Mouse (Mus musculus): Measurements from ENCODE around the gene Cfap100. TPM values are rescaled to one million over a fixed set of nuclear protein-coding genes. Genes with fewer than 3 reads are reported as not detected.

Cfap100 gene
- polyA plus RNA-seq (2014; fragmentation: Illumina TruSeq; extraction: RNeasy Lipid Tissue Mini Kit (QIAGEN cat#74804); ENCODE audit: low read depth, low replicate concordance): not detected

GRCm38 (mm10) chr6:90428380-90428974 is at the start of gene Cfap100:
Cfap100 (minus strand) TSS chr6:90428797.

GRCm38 (mm10) chr6:90462181-90462706 is 33.6 kb upstream of the Cfap100 start, which contains the start of gene Klf15:
Klf15 (plus strand) TSS chr6:90462576.

GRCm38 (mm10) chr6:90368976-90369724 is 59.4 kb downstream of the Cfap100 start, which contains the start of gene Zxdc:
Zxdc (plus strand) TSS chr6:90369492.

Other genes starting within 250 kb of the Cfap100 start
- gene V1ra8, start 226.0 kb downstream of the Cfap100 start, polyA plus RNA-seq (2014; fragmentation: Illumina TruSeq; extraction: RNeasy Lipid Tissue Mini Kit (QIAGEN cat#74804); ENCODE audit: low read depth, low replicate concordance): not detected
- not detected for gene Vmn1r53, start 204.4 kb downstream of the Cfap100 start, polyA plus RNA-seq (2014; fragmentation: Illumina TruSeq; extraction: RNeasy Lipid Tissue Mini Kit (QIAGEN cat#74804); ENCODE audit: low read depth, low replicate concordance)
- not detected for gene Vmn1r54, start 182.5 kb downstream of the Cfap100 start, polyA plus RNA-seq (2014; fragmentation: Illumina TruSeq; extraction: RNeasy Lipid Tissue Mini Kit (QIAGEN cat#74804); ENCODE audit: low read depth, low replicate concordance)
- not detected for gene BC048671, start 127.6 kb downstream of the Cfap100 start, polyA plus RNA-seq (2014; fragmentation: Illumina TruSeq; extraction: RNeasy Lipid Tissue Mini Kit (QIAGEN cat#74804); ENCODE audit: low read depth, low replicate concordance)
- gene Chst13, start 103.6 kb downstream of the Cfap100 start, polyA plus RNA-seq (2014; fragmentation: Illumina TruSeq; extraction: RNeasy Lipid Tissue Mini Kit (QIAGEN cat#74804); ENCODE audit: low read depth, low replicate concordance): not detected
- gene Uroc1, start 95.5 kb downstream of the Cfap100 start, polyA plus RNA-seq (2014; fragmentation: Illumina TruSeq; extraction: RNeasy Lipid Tissue Mini Kit (QIAGEN cat#74804); ENCODE audit: low read depth, low replicate concordance): not detected
- 14.3 TPM for gene Zxdc, start 59.3 kb downstream of the Cfap100 start, polyA plus RNA-seq (2014; fragmentation: Illumina TruSeq; extraction: RNeasy Lipid Tissue Mini Kit (QIAGEN cat#74804); ENCODE audit: low read depth, low replicate concordance)
- 7.6 TPM for gene Klf15, start 33.8 kb upstream of the Cfap100 start, polyA plus RNA-seq (2014; fragmentation: Illumina TruSeq; extraction: RNeasy Lipid Tissue Mini Kit (QIAGEN cat#74804); ENCODE audit: low read depth, low replicate concordance)
- 23.0 TPM for gene Aldh1l1, start 57.6 kb upstream of the Cfap100 start, polyA plus RNA-seq (2014; fragmentation: Illumina TruSeq; extraction: RNeasy Lipid Tissue Mini Kit (QIAGEN cat#74804); ENCODE audit: low read depth, low replicate concordance)
- gene Slc41a3, start 175.9 kb upstream of the Cfap100 start, polyA plus RNA-seq (2014; fragmentation: Illumina TruSeq; extraction: RNeasy Lipid Tissue Mini Kit (QIAGEN cat#74804); ENCODE audit: low read depth, low replicate concordance): 2.2 TPM

Data from adrenal gland, adult 10 weeks (tissue).